Mouse (Mus musculus) B cell, adult 62 days (primary cell): Measurements from ENCODE around the gene Serpinb9d. TPM values are rescaled to one million over a fixed set of nuclear protein-coding genes. Genes with fewer than 3 reads are reported as not detected.

Experiments used
- total RNA-seq: library from RNA; stranded (reverse); gene quantifications from 4 replicates; pipeline ENCODE4 v1.2.4, GENCODE M21; 2023

Serpinb9d gene
- total RNA-seq: not detected in 4 replicates

DNA sequence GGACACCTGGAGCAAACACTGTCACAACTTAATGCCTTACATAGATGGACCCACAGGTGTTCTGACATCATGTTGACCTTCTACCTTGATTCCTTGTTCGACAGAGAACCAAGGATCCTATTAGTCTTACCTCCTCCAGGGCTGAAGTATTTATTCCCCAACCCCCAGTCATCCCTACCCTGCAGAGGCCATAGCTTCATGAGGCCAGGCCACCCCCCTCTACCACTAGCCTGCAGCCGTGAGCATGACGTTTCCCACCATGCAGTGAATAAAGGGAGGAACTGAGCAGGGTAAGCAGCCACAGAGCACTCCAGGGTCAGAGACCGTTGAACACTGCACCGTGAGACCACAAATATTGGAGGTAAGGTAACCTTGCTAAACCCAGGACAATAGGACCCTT, at the start of gene Serpinb9d:
TSS of gene Serpinb9d (plus strand) at position 301 of the 400 bp plus-strand sequence.

GRCm38 (mm10) chr13:33159642-33160041, 33.1 kb upstream of the Serpinb9d start, which contains the start of gene Serpinb9c:
Serpinb9c (minus strand) TSS chr13:33159742.

DNA sequence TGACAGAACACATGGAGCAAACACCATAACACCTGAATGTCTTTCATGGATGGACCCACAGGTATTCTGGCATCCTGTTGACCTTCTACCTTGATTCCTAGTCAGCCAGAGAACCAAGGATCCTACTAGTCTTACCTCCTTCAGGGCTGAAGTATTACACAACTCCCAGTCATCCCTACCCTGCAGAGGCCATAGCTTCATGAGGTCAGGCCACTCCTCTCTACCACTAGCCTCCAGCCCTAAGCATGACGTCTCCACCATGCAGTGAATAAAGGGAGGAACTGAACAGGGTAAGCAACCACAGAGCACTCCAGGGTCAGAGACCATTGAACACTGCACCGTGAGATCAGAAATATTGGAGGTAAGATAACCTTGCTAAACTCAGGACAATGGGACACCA, 56.6 kb downstream of the Serpinb9d start, which contains the start of gene Serpinb9e:
TSS of gene Serpinb9e (plus strand) at position 301 of the 400 bp plus-strand sequence.

Other genes starting within 250 kb of the Serpinb9d start
- gene Serpinb6b, start 227.8 kb upstream of the Serpinb9d start, total RNA-seq: 10.0 to 13.9 TPM (median 12.4 TPM) in 4 replicates
- 2.4 to 3.5 TPM (median 3.2 TPM) in 4 replicates for gene Serpinb9, start 189.7 kb upstream of the Serpinb9d start, total RNA-seq
- gene Serpinb9b, start 165.5 kb upstream of the Serpinb9d start, total RNA-seq: not detected in 4 replicates
- not detected in 4 replicates for gene Serpinb1b, start 114.4 kb upstream of the Serpinb9d start, total RNA-seq
- gene Serpinb9c, start 33.2 kb upstream of the Serpinb9d start, total RNA-seq: not detected in 4 replicates
- gene Serpinb9e, start 56.7 kb downstream of the Serpinb9d start, total RNA-seq: not detected in 4 replicates
- gene Serpinb9f, start 131.1 kb downstream of the Serpinb9d start, total RNA-seq: not detected in 4 replicates
- gene Gm11397, start 202.8 kb downstream of the Serpinb9d start, total RNA-seq: not detected in 4 replicates